Mouse (Mus musculus) lung, adult 2 months (tissue): ENCODE measurements around the gene Rhox4g.

Experiments used
- CTCF ChIP-seq: fragments of 200-500 bp; IDR thresholded peaks from 2 replicates; pipeline ENCODE4 v1.5.1; 2011; ENCODE audit warnings: mild to moderate bottlenecking, low read length, control low read depth; ENCODE audit not compliant: insufficient read depth
- POLR2A ChIP-seq: fragments of 200-500 bp; IDR thresholded peaks from 2 replicates; pipeline ENCODE4 v1.6.1; 2011; ENCODE audit warnings: low read depth, mild to moderate bottlenecking, control low read depth, low read length, borderline replicate concordance; ENCODE audit errors: extremely low read depth

DNA sequence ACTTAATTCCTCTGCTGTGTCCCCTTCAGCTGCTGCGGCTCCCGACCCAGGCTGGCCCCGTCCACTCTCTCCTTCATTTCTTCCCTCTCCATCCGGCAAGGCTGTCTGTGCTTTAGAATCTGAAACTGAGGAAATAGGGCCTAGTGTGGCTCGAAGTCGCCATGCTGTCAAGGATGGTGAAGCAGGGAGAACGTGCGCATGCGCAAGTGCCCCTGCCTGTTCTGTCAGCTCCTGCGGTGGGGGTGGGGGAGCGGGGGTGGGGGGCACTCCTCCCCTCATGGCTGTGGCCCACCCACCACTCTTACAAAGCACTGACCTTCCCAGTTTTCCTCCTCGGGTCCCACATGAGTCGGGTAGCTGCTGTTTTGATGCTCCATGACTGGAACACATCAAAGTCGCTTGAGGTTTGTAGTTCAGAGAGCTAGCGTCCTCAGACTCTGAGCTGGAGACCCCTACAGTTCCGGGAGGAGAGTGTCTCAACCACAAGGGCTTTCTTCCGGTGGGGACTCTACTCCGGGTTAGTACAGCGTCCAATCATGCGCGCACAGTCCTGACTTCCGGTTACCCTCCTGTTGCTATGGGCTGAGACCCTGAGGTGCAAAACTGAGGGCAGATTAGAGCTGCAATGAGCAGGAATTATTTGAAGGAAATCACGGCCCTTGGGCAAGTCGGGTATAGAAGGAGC lies 32.0 kb upstream of the Rhox4g start:
- TF ChIP-seq CTCF (no peak), POLR2A (no peak)
